Mouse (Mus musculus) left cerebral cortex, adult 11 months (tissue): ENCODE data around the gene Pdia5.

Experiments
- DNase-seq: peaks from one replicate; pipeline ENCODE4 v3.0.0; 2022; ENCODE audit warnings: low spot score

Gene Pdia5

DNA sequence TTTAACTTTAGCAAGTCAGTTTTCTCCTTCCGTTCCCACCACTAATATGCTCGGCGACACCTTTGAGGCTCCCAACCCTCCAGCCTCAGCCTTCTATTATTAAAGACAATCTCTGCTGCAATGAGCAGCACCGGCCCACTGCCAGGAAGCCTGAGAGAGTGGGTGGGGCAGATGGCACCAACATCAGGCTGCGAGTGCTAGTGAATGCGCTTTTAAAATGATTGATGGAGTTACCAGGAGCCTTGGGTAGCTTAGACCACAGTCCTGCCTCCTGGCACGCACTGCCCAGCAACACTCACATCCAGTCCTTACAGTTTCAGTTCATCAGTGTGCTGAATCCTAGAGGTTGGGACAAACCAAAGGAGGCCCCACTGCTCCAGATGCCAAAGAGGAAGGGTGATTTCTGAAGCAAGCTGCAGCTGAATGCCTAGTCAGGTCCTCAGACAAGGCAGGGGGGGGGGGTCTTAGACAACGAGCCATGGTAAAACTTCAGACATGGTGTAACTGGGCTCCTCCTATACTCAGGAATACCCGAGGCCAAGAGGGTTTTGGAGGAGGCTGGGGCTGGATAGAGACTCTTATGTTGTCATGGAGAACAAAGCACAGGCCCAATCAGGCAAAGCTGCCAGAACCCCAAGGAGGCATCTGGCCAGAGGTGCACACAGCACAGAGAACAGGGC is 49.2 kb downstream of the Pdia5 start:
- no peak for DNase-seq

DNA sequence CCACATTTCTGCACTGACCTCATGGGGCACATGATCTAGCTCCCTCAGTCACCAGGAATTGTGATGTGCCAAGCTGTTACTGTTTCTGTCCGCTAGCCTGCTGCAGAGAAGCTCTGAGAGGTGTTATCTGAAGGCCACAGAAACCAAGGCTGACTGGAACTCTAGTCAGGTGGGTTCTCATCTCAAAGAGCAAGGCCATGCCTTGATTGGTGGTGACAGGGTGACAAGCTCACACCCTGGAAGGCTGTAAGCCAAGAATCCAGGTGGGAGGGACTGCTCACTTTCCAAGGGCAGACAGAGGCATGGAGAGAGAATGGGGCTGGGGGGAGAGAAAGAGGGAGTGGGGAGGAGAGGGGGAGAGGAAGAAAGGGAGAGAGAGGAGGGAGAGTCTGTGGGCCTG is 51.6 kb downstream of the Pdia5 start:
- DNase-seq = no peak

GRCm38 (mm10) chr16:35431608-35432007 is 59.1 kb downstream of the Pdia5 start:
- no peak for DNase-seq

DNA sequence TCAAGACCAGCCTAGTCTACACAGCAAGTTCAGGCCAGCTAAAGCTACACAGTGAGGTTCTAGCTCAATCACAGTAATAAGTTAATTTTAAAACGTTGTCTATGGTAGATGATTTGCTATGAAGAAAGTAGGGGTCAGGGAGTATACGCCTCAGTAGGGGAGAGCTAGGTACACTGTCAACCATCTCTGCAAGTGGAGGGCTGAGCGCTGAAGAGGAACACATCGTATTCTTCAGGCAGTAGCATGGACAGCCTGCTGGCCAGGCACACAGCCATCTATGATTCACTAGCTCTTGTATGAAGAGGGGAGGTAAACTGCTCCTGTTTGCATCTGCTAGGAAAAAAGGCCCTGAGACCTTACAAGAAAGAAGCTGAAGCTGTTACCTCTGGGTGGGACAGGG is 65.7 kb downstream of the Pdia5 start:
- no peak for DNase-seq

GRCm38 (mm10) chr16:35423250-35424139 is 67.2 kb downstream of the Pdia5 start:
- DNase-seq = no peak

- no peak for DNase-seq
These were observed 68.0 kb downstream of the Pdia5 start for GRCm38 (mm10) chr16:35422705-35423104.

DNA sequence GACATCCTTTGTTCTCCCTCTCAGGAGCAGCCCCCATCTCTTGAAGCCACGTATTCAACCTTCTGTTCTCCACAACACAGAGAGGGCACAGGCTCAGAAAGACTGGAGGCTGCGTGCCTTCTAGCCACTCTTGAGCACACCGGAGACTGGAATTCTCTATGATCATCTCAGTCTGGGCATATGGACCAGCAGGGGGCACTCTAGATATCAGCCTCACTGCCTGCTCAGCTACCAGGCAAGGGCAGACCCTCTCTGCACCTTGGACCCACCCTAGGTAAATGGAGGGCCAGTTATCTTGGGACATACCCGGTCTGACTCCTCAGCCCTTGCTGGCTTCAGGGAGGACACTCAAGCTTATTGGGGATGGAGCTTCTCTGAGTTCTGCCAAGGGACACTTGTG is 68.5 kb downstream of the Pdia5 start:
- no peak for DNase-seq

DNA sequence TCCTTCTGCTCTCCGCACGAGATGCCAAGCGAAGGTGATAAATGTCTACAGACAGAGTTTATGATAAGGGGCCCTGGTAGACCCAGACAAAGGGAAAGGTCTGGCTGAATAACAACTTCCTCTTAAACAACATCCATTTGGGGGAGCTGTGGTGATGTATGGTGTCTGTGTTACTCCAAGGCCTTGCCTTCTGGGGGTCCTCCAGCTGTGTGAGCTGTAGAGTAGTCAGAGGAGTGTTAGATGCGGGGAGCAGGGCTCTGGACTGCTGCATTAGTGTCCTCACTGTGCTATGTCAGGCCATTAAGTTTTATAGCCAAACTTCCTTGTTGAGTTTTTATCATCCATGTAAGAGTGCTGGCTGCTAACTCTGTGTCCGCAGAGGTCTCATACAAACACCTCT is 76.1 kb downstream of the Pdia5 start:
- no peak for DNase-seq

- DNase-seq = no peak
These were observed 84.0 kb downstream of the Pdia5 start for GRCm38 (mm10) chr16:35406706-35407105.

GRCm38 (mm10) chr16:35406166-35406565 is 84.5 kb downstream of the Pdia5 start:
- DNase-seq = no peak

- no peak for DNase-seq
These were observed 85.2 kb downstream of the Pdia5 start for GRCm38 (mm10) chr16:35405348-35406080.

DNA sequence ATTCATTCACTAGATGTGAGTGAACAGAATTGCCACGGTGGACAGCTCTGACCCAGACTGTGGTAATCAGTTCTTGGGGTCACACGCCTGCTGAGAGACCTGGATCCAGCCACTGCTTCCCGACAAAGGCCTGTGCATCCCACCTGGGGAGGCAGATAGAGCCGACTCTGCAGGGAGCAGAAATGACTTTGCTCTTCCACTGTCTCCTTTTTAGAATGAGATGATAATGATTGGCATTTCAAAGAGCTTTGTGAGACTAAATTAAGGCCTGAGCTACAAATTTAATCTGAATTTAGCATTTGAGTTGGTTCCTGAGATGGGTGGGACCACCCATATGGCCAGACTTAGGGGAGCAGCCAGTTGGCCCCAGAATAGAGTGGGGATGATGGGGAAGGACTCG is 85.8 kb downstream of the Pdia5 start:
- DNase-seq = no peak

- DNase-seq = no peak
These were observed 86.8 kb downstream of the Pdia5 start for GRCm38 (mm10) chr16:35403891-35404290.

- no peak for DNase-seq
These were observed 87.3 kb downstream of the Pdia5 start for GRCm38 (mm10) chr16:35403356-35403755.

DNA sequence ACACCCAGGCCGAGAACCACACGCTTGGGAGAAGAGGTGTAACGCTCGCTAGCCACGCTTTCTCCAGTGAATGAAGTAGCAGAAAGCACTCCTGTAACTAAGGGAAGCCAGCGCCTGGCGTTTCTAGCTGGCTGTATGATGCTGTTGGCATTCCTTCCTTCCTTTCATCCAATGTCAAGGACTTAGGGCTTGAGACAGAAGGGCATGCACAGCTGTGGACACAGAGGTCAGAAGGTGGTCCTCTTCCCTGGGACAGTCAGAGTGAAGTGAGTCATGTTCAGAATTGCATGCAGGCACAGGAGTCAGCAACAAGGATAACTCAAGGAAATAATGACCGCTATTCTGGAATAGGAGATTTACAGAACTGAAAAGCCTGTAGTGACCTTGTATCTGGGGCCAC is 97.9 kb downstream of the Pdia5 start:
- DNase-seq = no peak

DNA sequence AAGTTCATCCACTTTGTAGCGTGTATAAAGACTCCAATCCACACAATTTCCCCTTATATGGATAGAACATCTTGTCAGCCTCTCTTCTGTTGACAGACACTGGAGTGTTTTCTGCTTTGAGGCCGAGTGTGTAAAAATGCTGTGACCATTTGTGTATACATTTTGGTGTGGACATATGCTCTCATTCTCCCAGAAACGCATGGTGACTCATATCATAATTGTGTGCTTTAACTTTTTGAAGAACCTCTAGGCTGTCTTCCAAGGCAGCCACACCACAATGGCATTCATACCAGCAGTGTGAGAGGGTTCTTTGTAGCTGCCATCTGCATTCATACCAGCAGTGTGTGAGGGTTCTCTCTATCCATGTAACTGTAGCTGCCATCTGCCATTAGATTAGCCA is 105.0 kb downstream of the Pdia5 start:
- no peak for DNase-seq

DNA sequence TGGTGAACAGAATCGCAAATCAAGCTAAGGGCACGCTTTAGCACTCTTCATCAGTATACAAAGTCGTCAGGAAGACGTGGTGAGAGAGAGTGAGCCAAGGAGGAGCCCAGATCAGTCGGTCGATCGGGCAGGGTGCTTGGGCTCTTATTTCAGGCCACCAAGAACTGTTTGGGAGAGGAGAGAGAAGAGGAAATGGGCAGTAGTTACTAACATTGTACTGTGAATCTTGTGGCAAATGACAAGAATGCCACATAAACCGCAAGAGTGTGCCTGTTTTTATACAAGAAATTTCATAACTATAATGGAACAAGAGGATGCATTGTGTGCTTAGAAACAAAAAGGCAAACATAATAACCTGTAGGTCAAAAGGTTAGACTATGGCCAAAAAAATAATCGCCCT is 110.6 kb downstream of the Pdia5 start:
- no peak for DNase-seq

GRCm38 (mm10) chr16:35379344-35379743 is 111.3 kb downstream of the Pdia5 start:
- no peak for DNase-seq

DNA sequence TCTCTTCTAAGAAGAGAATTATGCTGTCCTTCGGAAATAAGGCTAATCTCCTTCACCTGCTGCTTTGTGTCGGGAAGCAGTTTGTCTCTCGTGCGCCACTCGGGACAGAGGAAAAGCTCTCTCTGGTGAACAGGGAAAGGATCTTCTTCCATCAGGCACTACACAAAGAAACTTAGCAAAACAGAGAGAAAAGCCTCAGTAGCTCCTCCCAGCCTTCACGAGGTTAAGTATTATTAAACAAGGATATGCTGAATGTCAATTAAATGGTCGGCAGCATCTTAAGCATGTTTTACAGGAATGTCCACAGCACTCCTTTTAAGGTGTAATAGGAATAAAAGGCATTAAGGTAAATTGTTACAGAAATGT is 126.6 kb downstream of the Pdia5 start:
- DNase-seq = no peak

- peak; percentile 85 for DNase-seq
These were observed 127.3 kb downstream of the Pdia5 start, which contains the start of gene Sec22a for GRCm38 (mm10) chr16:35363150-35364062. Sec22a (minus strand) TSS chr16:35363918.

DNA sequence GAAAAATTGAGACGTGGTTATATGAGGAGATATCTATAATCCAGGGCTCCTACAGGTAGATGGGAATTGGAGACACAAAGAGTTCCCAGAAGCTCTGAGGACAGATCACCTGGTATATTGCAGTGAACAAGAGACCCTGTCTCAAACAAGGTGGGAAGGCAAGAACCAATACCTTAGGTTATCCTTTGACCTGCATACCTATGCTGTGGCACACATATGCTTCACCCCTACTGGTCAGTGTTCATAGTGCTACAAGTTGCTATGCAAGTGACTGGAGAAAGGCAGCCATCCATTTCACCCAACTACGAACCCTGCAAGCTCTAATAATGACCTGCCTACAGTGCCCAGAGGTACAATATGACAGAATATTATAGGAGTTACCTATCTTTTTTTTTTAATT is 128.5 kb downstream of the Pdia5 start:
- no peak for DNase-seq

DNA sequence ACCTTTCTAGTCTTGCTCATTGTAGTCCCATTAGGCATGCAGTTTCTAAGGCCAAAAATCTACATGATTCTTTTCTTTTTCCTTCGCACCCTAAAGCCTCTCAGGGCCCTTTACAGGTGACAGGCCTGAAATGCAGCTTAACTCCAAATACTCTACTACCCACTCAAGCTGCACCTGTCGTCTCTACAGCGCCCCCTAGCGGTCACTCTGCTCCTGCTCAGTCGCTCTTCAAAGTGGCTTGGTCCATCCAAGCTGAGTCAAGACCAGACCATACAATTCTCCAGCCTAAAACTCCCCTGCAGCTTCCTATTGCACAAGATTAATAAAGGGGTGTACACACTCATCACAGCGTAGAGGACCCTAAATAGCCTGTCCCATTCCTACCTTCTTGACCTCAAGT is 130.1 kb downstream of the Pdia5 start:
- peak; percentile 15 for DNase-seq
